Mouse (Mus musculus) common myeloid progenitor, adult 5-6 weeks (primary cell): ENCODE results near the gene Dock2. TPM values are rescaled to one million over a fixed set of nuclear protein-coding genes. Genes with fewer than 3 reads are reported as not detected.
"Not testable (repeated sequence)": the region's sequence is repeated elsewhere in the genome, so short reads cannot be mapped to it uniquely, and the experiment has no call there.

Source experiments
- ATAC-seq: replicated peaks from 2 replicates; pipeline ENCODE4 v1.8.0; 2016; ENCODE audit warnings: low read depth, mild to moderate bottlenecking, moderate TSS enrichment, inconsistent platforms; ENCODE audit not compliant: poor library complexity, severe bottlenecking
- total RNA-seq: library from RNA; stranded (forward); fragments of 200-1000, 187-1606 nt; gene quantifications from 2 replicates; pipeline ENCODE4 v1.2.3, GENCODE M21; 2017

Gene Dock2
- total RNA-seq, 1 experiment from 2014 or later = 124 TPM

GRCm38 (mm10) chr11:34257548-34258189 lies 526.0 kb downstream of the Dock2 start:
- no peak for ATAC-seq

GRCm38 (mm10) chr11:34242979-34243378 lies 540.7 kb downstream of the Dock2 start:
- no peak for ATAC-seq

GRCm38 (mm10) chr11:34240252-34240651 lies 543.4 kb downstream of the Dock2 start:
- peak; percentile 48; the same call in 1 of the 2 replicates for ATAC-seq

GRCm38 (mm10) chr11:34239691-34240090 lies 544.0 kb downstream of the Dock2 start:
- no peak for ATAC-seq

- ATAC-seq = no peak
These were observed 546.8 kb downstream of the Dock2 start for GRCm38 (mm10) chr11:34236885-34237284.

- ATAC-seq = peak; percentile 73
These were observed 547.5 kb downstream of the Dock2 start for GRCm38 (mm10) chr11:34236091-34236759.

- peak; percentile 80 for ATAC-seq
These were observed 554.8 kb downstream of the Dock2 start for GRCm38 (mm10) chr11:34228758-34229364.

- no peak; the same call in 1 of the 2 replicates for ATAC-seq
These were observed 556.5 kb downstream of the Dock2 start for GRCm38 (mm10) chr11:34227180-34227579.

GRCm38 (mm10) chr11:34220596-34220995 lies 563.1 kb downstream of the Dock2 start:
- ATAC-seq = not testable (repeated sequence)

GRCm38 (mm10) chr11:34212853-34213252 lies 570.8 kb downstream of the Dock2 start:
- ATAC-seq = peak; percentile 74

GRCm38 (mm10) chr11:34207989-34208388 lies 575.7 kb downstream of the Dock2 start, which contains the start of gene Foxi1:
Gene Foxi1, minus strand, starts transcription at chr11:34208089.
- no peak for ATAC-seq

- no peak for ATAC-seq
These were observed 580.9 kb downstream of the Dock2 start for GRCm38 (mm10) chr11:34202769-34203168.

GRCm38 (mm10) chr11:34195142-34195541 lies 588.5 kb downstream of the Dock2 start:
- no peak for ATAC-seq

GRCm38 (mm10) chr11:34194158-34194941 lies 589.3 kb downstream of the Dock2 start:
- ATAC-seq = no peak

- no peak for ATAC-seq
These were observed 590.0 kb downstream of the Dock2 start for GRCm38 (mm10) chr11:34193658-34194057.

- ATAC-seq = no peak
These were observed 599.4 kb downstream of the Dock2 start for GRCm38 (mm10) chr11:34184266-34184665.

GRCm38 (mm10) chr11:34181214-34182117 lies 602.2 kb downstream of the Dock2 start:
- ATAC-seq = no peak

GRCm38 (mm10) chr11:34178752-34179151 lies 604.9 kb downstream of the Dock2 start:
- ATAC-seq = no peak
